Mouse (Mus musculus): Measurements from ENCODE around the gene Frmd5.

DNA sequence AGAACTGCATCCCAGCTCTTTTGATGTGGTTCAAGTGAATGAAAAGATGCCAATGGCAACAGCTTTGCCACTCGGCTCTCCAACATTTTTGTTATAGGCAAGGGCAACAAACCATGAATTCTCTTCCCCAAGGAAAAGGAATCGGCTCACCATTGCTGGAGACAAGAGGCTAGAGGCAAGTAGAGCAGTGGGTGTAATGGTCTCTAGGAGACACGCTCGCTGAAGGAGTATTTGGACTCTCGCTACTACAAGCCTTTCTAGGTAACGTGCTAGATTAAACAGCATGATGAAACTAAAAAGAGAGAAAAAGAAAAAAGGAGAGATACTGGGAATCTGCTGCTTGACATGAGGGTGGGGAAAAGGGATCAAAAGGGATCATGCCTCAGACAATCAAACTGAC, 87.9 kb downstream of the Frmd5 start:
- TF ChIP-seq CTCF (IDR thresholded peaks at IDR 0.05; ENCODE audit: low read depth) (no peak), EP300 (optimal IDR thresholded peaks at IDR 0.05) (no peak)

All from stomach, postnatal 0 days (tissue).